Mouse (Mus musculus) fibroblast of lung, adult 2 months (primary cell): ENCODE measurements around the gene Plekha6.

Experiments
- DNase-seq: peaks from one replicate; pipeline ENCODE4 v3.0.0-alpha.2; 2011; ENCODE audit warnings: low read depth

The Plekha6 gene

GRCm38 (mm10) chr1:133276983-133277382, 113.0 kb downstream of the Plekha6 start:
- peak; percentile 9 for DNase-seq

- no peak for DNase-seq
Measured at GRCm38 (mm10) chr1:133278539-133278938, 114.5 kb downstream of the Plekha6 start.

- no peak for DNase-seq
Measured at GRCm38 (mm10) chr1:133278946-133279631, 115.1 kb downstream of the Plekha6 start.

GRCm38 (mm10) chr1:133279632-133280093, 115.7 kb downstream of the Plekha6 start:
- DNase-seq, result no peak

GRCm38 (mm10) chr1:133280537-133280936, 116.5 kb downstream of the Plekha6 start:
- DNase-seq, result no peak

- DNase-seq, result no peak
Measured at GRCm38 (mm10) chr1:133285907-133286306, 121.9 kb downstream of the Plekha6 start.

GRCm38 (mm10) chr1:133287051-133287450, 123.0 kb downstream of the Plekha6 start:
- no peak for DNase-seq

GRCm38 (mm10) chr1:133287880-133288279, 123.9 kb downstream of the Plekha6 start:
- DNase-seq, result no peak

GRCm38 (mm10) chr1:133291888-133292287, 127.9 kb downstream of the Plekha6 start:
- no peak for DNase-seq

GRCm38 (mm10) chr1:133292608-133293007, 128.6 kb downstream of the Plekha6 start:
- DNase-seq, result no peak

GRCm38 (mm10) chr1:133296376-133296775, 132.4 kb downstream of the Plekha6 start:
- DNase-seq, result peak; percentile 80

- DNase-seq, result no peak
Measured at GRCm38 (mm10) chr1:133298816-133299215, 134.8 kb downstream of the Plekha6 start.

GRCm38 (mm10) chr1:133302540-133302939, 138.5 kb downstream of the Plekha6 start:
- peak; percentile 64 for DNase-seq

GRCm38 (mm10) chr1:133306842-133307241, 142.8 kb downstream of the Plekha6 start:
- DNase-seq, result peak; percentile 43

GRCm38 (mm10) chr1:133307318-133307717, 143.3 kb downstream of the Plekha6 start:
- no peak for DNase-seq

GRCm38 (mm10) chr1:133309652-133310267, 145.8 kb downstream of the Plekha6 start, which contains the start of gene Golt1a:
Gene Golt1a (plus strand): TSS chr1:133309800.
- no peak for DNase-seq

- no peak for DNase-seq
Measured at GRCm38 (mm10) chr1:133311240-133311639, 147.2 kb downstream of the Plekha6 start.

- DNase-seq, result no peak
Measured at GRCm38 (mm10) chr1:133311946-133312345, 147.9 kb downstream of the Plekha6 start.

- no peak for DNase-seq
Measured at GRCm38 (mm10) chr1:133314364-133314763, 150.4 kb downstream of the Plekha6 start.

GRCm38 (mm10) chr1:133315775-133316174, 151.8 kb downstream of the Plekha6 start:
- DNase-seq, result no peak

GRCm38 (mm10) chr1:133316577-133316976, 152.6 kb downstream of the Plekha6 start:
- DNase-seq, result no peak

GRCm38 (mm10) chr1:133317149-133317548, 153.1 kb downstream of the Plekha6 start:
- DNase-seq, result no peak

- DNase-seq, result no peak
Measured at GRCm38 (mm10) chr1:133321267-133321925, 157.4 kb downstream of the Plekha6 start, which contains the start of gene Kiss1. Gene Kiss1 (plus strand): TSS chr1:133321875.
